19 mouse cellular contexts compared by ENCODE assay signal in the genomic region with DNA sequence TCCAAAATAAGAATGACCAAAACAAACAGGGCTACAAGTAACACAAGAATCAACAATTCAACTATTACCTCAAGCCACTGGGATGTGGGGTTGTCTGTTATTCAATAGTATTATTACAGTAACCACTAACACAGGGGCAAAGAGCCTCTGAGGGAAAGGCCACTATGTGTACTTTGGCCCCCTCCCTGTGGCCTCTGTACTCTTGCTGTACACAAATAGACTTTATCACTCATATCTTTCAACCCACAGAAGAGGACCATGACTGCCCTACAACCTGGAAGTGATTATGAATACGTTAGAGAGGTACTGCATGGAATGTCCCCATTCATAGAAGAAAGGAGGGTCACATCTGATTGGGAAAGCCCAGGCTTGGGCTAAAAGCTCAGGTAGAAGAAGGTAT.
"Had no signal": no experiment of that assay in that cellular context is flagged by ENCODE, and none has a peak within 500 bp of the region (broad histone marks: within the 10 kb centered on the region; RNA-seq: fewer than 3 reads in every experiment).

No protein-coding gene starts in this region.

- H3K4me2 ChIP-seq: lung, embryonic 14.5 days; midbrain, embryonic 12.5 days; neural tube, embryonic 13.5 days; neural tube, embryonic 15.5 days had no signal

- H3K27me3 ChIP-seq: midbrain, embryonic 12.5 days; neural tube, embryonic 13.5 days; neural tube, embryonic 15.5 days had no signal

- H3K4me1 ChIP-seq: midbrain, embryonic 10.5 days; midbrain, embryonic 12.5 days; neural tube, embryonic 13.5 days; neural tube, embryonic 15.5 days had no signal

- H3K9ac ChIP-seq: liver, embryonic 14.5 days; lung, embryonic 14.5 days; midbrain, embryonic 12.5 days; neural tube, embryonic 13.5 days; neural tube, embryonic 15.5 days had no signal

- DNase-seq: lung, adult 18-20 months; lung, embryonic 14.5 days; lung, postnatal 10 days; lung, postnatal 4 days; midbrain, embryonic 14.5 days; retina, postnatal 1 day; right cerebral cortex, adult 18-20 months; right cerebral cortex, postnatal 25 days; right cerebral cortex, postnatal 4 days; thymus, adult 18-20 months; thymus, postnatal 14 days; thymus, postnatal 36 days had no signal

- H3K4me3 ChIP-seq: midbrain, embryonic 10.5 days; midbrain, embryonic 12.5 days; myocyte; neural tube, embryonic 13.5 days; neural tube, embryonic 15.5 days had no signal

- H3K36me3 ChIP-seq: midbrain, embryonic 10.5 days; midbrain, embryonic 12.5 days; neural tube, embryonic 13.5 days; neural tube, embryonic 15.5 days had no signal

- H3K27ac ChIP-seq: liver, embryonic 14.5 days; midbrain, embryonic 10.5 days; midbrain, embryonic 12.5 days; neural tube, embryonic 13.5 days; neural tube, embryonic 15.5 days had no signal

- ATAC-seq: midbrain, embryonic 16.5 days had no signal

- H3K9me3 ChIP-seq: midbrain, embryonic 10.5 days; midbrain, embryonic 12.5 days; neural tube, embryonic 13.5 days; neural tube, embryonic 15.5 days had no signal
